Mouse (Mus musculus): ENCODE results near the gene H2al2a. TPM values are rescaled to one million over a fixed set of nuclear protein-coding genes. Genes with fewer than 3 reads are reported as not detected.

H2al2a gene
- not detected in 2 replicates for polyA plus RNA-seq (2016; fragmentation: Nextera tagmentation; extraction: Ambion mirVana)

GRCm38 (mm10) chr2:17996858-17997257 is at the start of gene H2al2a:
Gene H2al2a, minus strand, starts transcription at chr2:17996958.
- no peak within 1 kb of the TSS for H3K4me3 ChIP-seq
- H3K36me3 ChIP-seq, result no peaks in the 10 kb centered on the region
- H3K27me3 ChIP-seq, result no peaks in the 10 kb centered on the region
- H3K9ac ChIP-seq, result no peak within 1 kb of the TSS
- no peaks in the 10 kb centered on the region for H3K4me1 ChIP-seq
- no peaks in the 10 kb centered on the region for H3K9me3 ChIP-seq
- H3K27ac ChIP-seq, result no peak within 1 kb of the TSS
- no peak within 1 kb of the TSS for H3K4me2 ChIP-seq (replicated peaks)
- ATAC-seq (ENCODE audit: insufficient number of reproducible peaks, insufficient read depth, low FRiP score, low TSS enrichment), result no peak

GRCm38 (mm10) chr2:18046186-18046585 is 49.4 kb upstream of the H2al2a start:
- peaks cover 31% of the 10 kb centered on the region for H3K4me1 ChIP-seq
- WGBS, result under 1% methylated on average over 4 of the region's 4 CpGs
- ATAC-seq (ENCODE audit: insufficient number of reproducible peaks, insufficient read depth, low FRiP score, low TSS enrichment), result no peak

DNA sequence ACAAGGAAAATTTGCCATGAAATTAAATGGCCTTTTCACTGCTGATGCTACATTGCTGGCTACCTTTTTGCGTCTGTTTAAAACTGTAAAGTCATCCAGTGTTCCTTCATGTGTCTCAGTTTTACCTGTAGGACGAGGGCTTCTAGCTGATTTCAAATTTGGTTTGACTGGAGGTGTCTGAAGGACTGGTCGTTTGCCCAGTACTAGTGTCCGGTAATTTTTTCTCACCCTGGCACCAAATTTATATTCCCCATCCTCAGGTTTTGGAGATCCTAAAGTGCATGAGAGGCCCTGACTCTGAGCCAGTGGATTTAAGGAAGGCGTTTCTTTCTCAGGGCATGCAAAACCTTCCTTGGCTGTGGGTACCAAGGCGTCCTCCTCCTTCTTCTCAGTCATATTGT is 49.0 kb upstream of the H2al2a start:
- Histone ChIP-seq H3K9me3 (no peaks in the 10 kb centered on the region), H3K27ac (peak overlapping the region; percentile 100), H3K4me2 (replicated peaks) (peak overlapping the region; percentile 79), H3K4me1 (peaks cover 33% of the 10 kb centered on the region), H3K9ac (peak overlapping the region; percentile 100), H3K4me3 (peak overlapping the region; percentile 91), H3K36me3 (no peaks in the 10 kb centered on the region), H3K27me3 (no peaks in the 10 kb centered on the region)
- 5% methylated on average over 6 of the region's 6 CpGs for WGBS
- ATAC-seq (ENCODE audit: insufficient number of reproducible peaks, insufficient read depth, low FRiP score, low TSS enrichment), result no peak

More at GRCm38 (mm10) chr2:18046186-18046585, 49.4 kb upstream of the H2al2a start:
- Histone ChIP-seq H3K27ac (peak overlapping the region; percentile 100), H3K9me3 (no peaks in the 10 kb centered on the region), H3K9ac (peak overlapping the region; percentile 100), H3K4me3 (peak overlapping the region; percentile 91), H3K27me3 (no peaks in the 10 kb centered on the region), H3K36me3 (no peaks in the 10 kb centered on the region), H3K4me2 (replicated peaks) (peak overlapping the region; percentile 79)

DNA sequence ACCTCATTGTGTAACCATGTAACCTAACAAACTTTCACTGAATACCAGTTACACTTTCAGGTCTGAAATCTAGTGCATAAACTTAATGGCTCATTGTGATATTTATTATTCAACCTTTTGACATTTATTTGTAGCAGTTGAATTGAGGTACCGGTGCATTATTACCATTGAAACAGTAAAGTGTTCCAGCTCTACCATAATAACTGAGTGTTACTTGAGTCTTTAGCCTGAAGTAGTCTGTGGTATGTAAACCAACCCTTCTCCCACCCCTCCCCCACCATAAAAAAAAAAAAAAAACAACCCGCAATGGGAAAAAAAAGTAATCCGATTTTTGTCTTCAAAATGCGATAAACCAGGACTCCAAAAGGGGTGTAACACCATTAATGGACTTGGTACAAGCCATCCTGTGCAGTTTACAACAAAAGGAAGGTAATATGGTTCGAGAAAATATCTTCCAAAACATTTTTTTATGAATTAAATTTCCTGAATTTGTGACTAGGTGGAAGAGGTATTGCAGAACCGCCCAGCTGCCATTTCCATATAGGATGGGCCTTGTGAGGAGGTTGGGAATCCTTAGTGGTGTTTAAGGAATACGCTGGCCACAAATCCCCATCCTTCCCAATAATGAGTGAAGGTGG is 48.5 kb upstream of the H2al2a start:
- Histone ChIP-seq H3K36me3 (no peaks in the 10 kb centered on the region), H3K4me1 (peaks cover 38% of the 10 kb centered on the region), H3K9me3 (no peaks in the 10 kb centered on the region), H3K4me3 (peak overlapping the region; percentile 91), H3K9ac (peak overlapping the region; percentile 100), H3K4me2 (replicated peaks) (peak overlapping the region; percentile 79), H3K27me3 (no peaks in the 10 kb centered on the region), H3K27ac (peak overlapping the region; percentile 100)
- 1% methylated on average over 7 of the region's 7 CpGs for WGBS
- ATAC-seq (ENCODE audit: insufficient number of reproducible peaks, insufficient read depth, low FRiP score, low TSS enrichment), result no peak

DNA sequence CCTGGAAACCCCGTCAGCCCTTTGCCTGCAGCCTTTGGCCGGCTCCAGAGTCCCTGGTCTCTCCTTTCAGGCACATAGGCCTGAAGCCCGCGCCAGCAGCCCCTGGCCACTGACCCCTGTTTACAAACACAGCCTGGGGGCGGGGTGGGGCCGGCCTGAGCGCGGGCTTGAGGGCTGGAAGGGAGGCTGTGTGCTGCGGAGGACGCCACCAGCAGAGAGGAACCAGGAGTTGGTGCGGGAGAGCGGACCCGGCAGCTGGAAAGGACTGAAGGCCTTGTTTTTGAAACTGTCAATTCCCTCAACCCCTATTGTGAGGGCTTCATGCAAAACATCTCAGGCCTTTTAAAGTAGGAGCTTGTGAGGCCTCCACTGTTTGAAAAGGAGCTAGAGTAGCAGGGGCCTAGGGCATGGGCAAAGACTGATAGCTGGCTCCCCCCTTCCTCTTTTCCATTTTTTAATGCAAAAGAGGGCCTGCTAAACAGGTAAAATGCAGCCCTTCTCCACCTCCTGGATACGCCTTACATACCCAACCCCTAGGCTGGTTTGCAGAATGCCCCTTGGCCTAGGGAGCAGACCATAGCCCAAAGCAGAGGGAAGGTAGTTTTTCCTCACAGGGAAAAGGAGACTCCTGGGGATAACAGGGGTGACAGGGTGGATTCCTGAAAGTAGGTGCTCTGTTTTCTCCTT is 44.6 kb upstream of the H2al2a start:
- ATAC-seq (ENCODE audit: insufficient number of reproducible peaks, insufficient read depth, low FRiP score, low TSS enrichment), result no peak
- Histone ChIP-seq H3K4me1 (peaks cover 49% of the 10 kb centered on the region), H3K27me3 (no peaks in the 10 kb centered on the region), H3K9me3 (no peaks in the 10 kb centered on the region), H3K9ac (peak overlapping the region; percentile 72), H3K36me3 (no peaks in the 10 kb centered on the region), H3K4me2 (replicated peaks) (peak overlapping the region; percentile 79), H3K4me3 (peak overlapping the region; percentile 32), H3K27ac (peak overlapping the region; percentile 88)
- WGBS, result 5% methylated on average over 14 of the region's 14 CpGs

GRCm38 (mm10) chr2:18040347-18041160 is 43.8 kb upstream of the H2al2a start:
- H3K27me3 ChIP-seq, result no peaks in the 10 kb centered on the region
- H3K4me2 ChIP-seq (replicated peaks), result peak overlapping the region; percentile 79
- WGBS, result 9% methylated on average over 27 of the region's 27 CpGs
- peaks cover 49% of the 10 kb centered on the region for H3K4me1 ChIP-seq
- peak overlapping the region; percentile 72 for H3K9ac ChIP-seq
- no peaks in the 10 kb centered on the region for H3K9me3 ChIP-seq
- H3K4me3 ChIP-seq, result peak overlapping the region; percentile 32
- H3K36me3 ChIP-seq, result no peaks in the 10 kb centered on the region
- ATAC-seq (ENCODE audit: insufficient number of reproducible peaks, insufficient read depth, low FRiP score, low TSS enrichment), result 0 out of 2 replicates have a peak, but pooled peaks have one; percentile 23
- H3K27ac ChIP-seq, result peak overlapping the region; percentile 88

DNA sequence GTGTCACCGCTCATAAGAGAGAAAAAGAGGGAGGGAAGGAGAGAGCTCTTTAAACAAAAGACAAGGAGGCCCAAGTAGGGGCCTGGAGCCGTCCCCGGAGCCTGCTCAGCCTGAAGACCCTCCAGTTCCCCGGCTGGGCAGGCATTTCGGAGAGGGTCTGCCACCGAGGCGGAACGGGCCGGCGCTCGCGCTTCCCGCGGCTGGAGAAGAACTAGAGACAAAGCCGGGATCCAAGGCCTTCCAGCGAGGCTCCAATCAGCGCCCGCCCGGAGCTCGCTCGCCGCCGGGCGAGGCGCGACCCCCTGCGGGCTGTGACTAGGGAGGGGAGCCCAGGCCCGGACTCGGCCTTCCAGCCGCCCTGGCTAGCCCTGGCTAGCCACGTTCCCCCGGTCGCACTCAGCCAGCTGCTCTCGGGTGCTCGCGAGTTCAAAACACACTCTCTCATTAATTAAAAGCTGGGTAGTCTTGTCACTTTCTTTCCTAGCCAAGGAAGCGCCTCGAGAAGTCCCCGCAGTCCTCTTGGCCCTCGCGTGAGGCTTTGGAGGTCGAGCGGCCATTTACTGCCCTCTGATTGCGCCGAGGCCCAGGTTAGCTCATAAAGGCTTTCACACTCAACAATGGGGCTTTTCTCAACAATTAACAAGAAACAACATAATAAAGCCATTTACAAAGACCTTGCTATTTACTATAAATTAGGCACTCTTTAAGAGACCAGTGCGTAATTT is 43.0 kb upstream of the H2al2a start:
- Histone ChIP-seq H3K9ac (peak overlapping the region; percentile 72), H3K4me2 (replicated peaks) (peak overlapping the region; percentile 79), H3K27me3 (no peaks in the 10 kb centered on the region), H3K36me3 (no peaks in the 10 kb centered on the region), H3K4me3 (peak overlapping the region; percentile 32), H3K9me3 (no peaks in the 10 kb centered on the region), H3K27ac (peak overlapping the region; percentile 88), H3K4me1 (peaks cover 49% of the 10 kb centered on the region)
- ATAC-seq (ENCODE audit: insufficient number of reproducible peaks, insufficient read depth, low FRiP score, low TSS enrichment), result 0 out of 2 replicates have a peak, but pooled peaks have one; percentile 49
- WGBS, result 2% methylated on average over 43 of the region's 46 CpGs

- WGBS, result 29% methylated on average over 10 of the region's 10 CpGs
- Histone ChIP-seq H3K36me3 (no peaks in the 10 kb centered on the region), H3K27me3 (no peaks in the 10 kb centered on the region), H3K4me2 (replicated peaks) (peak overlapping the region; percentile 79), H3K9ac (peak overlapping the region; percentile 72; the same call in 1 of the 2 replicates), H3K4me1 (peaks cover 53% of the 10 kb centered on the region), H3K27ac (peak overlapping the region; percentile 88), H3K9me3 (no peaks in the 10 kb centered on the region), H3K4me3 (no peak overlapping the region)
- no peak for ATAC-seq (ENCODE audit: insufficient number of reproducible peaks, insufficient read depth, low FRiP score, low TSS enrichment)
These were observed 42.2 kb upstream of the H2al2a start for GRCm38 (mm10) chr2:18038895-18039371.

- no peak for ATAC-seq (ENCODE audit: insufficient number of reproducible peaks, insufficient read depth, low FRiP score, low TSS enrichment)
- 36% methylated on average over 3 of the region's 3 CpGs for WGBS
- H3K4me3 ChIP-seq, result no peak overlapping the region
- no peak overlapping the region for H3K9ac ChIP-seq
- H3K4me1 ChIP-seq, result peaks cover 57% of the 10 kb centered on the region
- no peak overlapping the region for H3K27ac ChIP-seq
- no peaks in the 10 kb centered on the region for H3K9me3 ChIP-seq
- no peaks in the 10 kb centered on the region for H3K36me3 ChIP-seq
- H3K27me3 ChIP-seq, result no peaks in the 10 kb centered on the region
- no peak overlapping the region for H3K4me2 ChIP-seq (replicated peaks)
These were observed 41.5 kb upstream of the H2al2a start for GRCm38 (mm10) chr2:18038141-18038752.

GRCm38 (mm10) chr2:18037491-18037890 is 40.7 kb upstream of the H2al2a start, which contains the start of gene A930004D18Rik:
Gene A930004D18Rik, minus strand, starts transcription at chr2:18037737.
- H3K27me3 ChIP-seq, result no peaks in the 10 kb centered on the region
- H3K36me3 ChIP-seq, result no peaks in the 10 kb centered on the region
- no peak for ATAC-seq (ENCODE audit: insufficient number of reproducible peaks, insufficient read depth, low FRiP score, low TSS enrichment)
- no peak within 1 kb of the TSS for H3K4me3 ChIP-seq
- no peak within 1 kb of the TSS for H3K4me2 ChIP-seq (replicated peaks)
- peaks cover 57% of the 10 kb centered on the region for H3K4me1 ChIP-seq
- H3K9me3 ChIP-seq, result no peaks in the 10 kb centered on the region
- H3K9ac ChIP-seq, result no peak within 1 kb of the TSS
- 38% methylated on average over 2 of the region's 2 CpGs for WGBS
- no peak within 1 kb of the TSS for H3K27ac ChIP-seq
